Mouse (Mus musculus) mesoderm, embryonic 11.5 days (tissue): ENCODE results near the gene Osr1.

Experiments
- DNase-seq: peaks from one replicate; pipeline ENCODE4 v3.0.0-alpha.2; 2012; ENCODE audit warnings: low read depth, low spot score

Osr1 gene

GRCm38 (mm10) chr12:9585085-9585453 lies 15.2 kb downstream of the Osr1 start:
- no peak for DNase-seq

- no peak for DNase-seq
Measured at GRCm38 (mm10) chr12:9587732-9588131, 17.8 kb downstream of the Osr1 start.

- no peak for DNase-seq
Measured at GRCm38 (mm10) chr12:9589561-9590134, 19.7 kb downstream of the Osr1 start.

GRCm38 (mm10) chr12:9591141-9591540 lies 21.2 kb downstream of the Osr1 start:
- no peak for DNase-seq

- no peak for DNase-seq
Measured at GRCm38 (mm10) chr12:9598219-9598618, 28.3 kb downstream of the Osr1 start.
